Mouse (Mus musculus) heart, embryonic 13.5 days (tissue): Measurements from ENCODE around the gene Irak1bp1. TPM values are rescaled to one million over a fixed set of nuclear protein-coding genes. Genes with fewer than 3 reads are reported as not detected.

Experiments
- ATAC-seq: fragments of 200-750 bp; cut with Nextera tagmentation; 2 replicates; pipeline ENCODE4 v1.8.0; 2017; ENCODE audit warnings: moderate TSS enrichment; ENCODE audit not compliant: insufficient number of reproducible peaks, low FRiP score, low TSS enrichment; ENCODE audit errors: extremely low read depth
- H3K27ac ChIP-seq: fragments of 300-500 bp; sonication (generic); replicated peaks from 2 replicates; pipeline ENCODE4 v1.5.1; 2015; ENCODE audit warnings: moderate library complexity, mild to moderate bottlenecking, inconsistent platforms
- H3K27me3 ChIP-seq: fragments of 300-500 bp; sonication (generic); replicated peaks from 2 replicates; pipeline ENCODE4 v1.6.1; 2015; ENCODE audit warnings: mild to moderate bottlenecking, inconsistent platforms
- H3K36me3 ChIP-seq: fragments of 300-500 bp; sonication (generic); 2 replicates; pipeline ENCODE4 v1.6.1; 2015; ENCODE audit warnings: mild to moderate bottlenecking, inconsistent platforms
- H3K4me1 ChIP-seq: fragments of 300-500 bp; sonication (generic); 2 replicates; pipeline ENCODE4 v1.6.1; 2015; ENCODE audit warnings: inconsistent platforms
- H3K4me2 ChIP-seq: fragments of 300-500 bp; sonication (generic); 2 replicates; pipeline ENCODE4 v1.6.1; 2015; ENCODE audit warnings: inconsistent platforms, mild to moderate bottlenecking, moderate library complexity
- H3K4me3 ChIP-seq: fragments of 300-500 bp; sonication (generic); 2 replicates; pipeline ENCODE4 v1.5.1; 2015; ENCODE audit warnings: moderate library complexity, mild to moderate bottlenecking, inconsistent platforms
- H3K9ac ChIP-seq: fragments of 300-500 bp; sonication (generic); 2 replicates; pipeline ENCODE4 v1.6.1; 2015; ENCODE audit warnings: inconsistent platforms, mild to moderate bottlenecking, moderate library complexity
- H3K9me3 ChIP-seq: fragments of 300-500 bp; sonication (generic); 2 replicates; pipeline ENCODE4 v1.6.1; 2016; ENCODE audit warnings: inconsistent platforms
- polyA plus RNA-seq: library from polyadenylated mRNA; unstranded; fragments of >200 nt; fragmentation: Nextera tagmentation; extraction: Ambion mirVana; gene quantifications from 2 replicates; pipeline ENCODE4 v1.2.1, GENCODE M21; 2015

Irak1bp1 gene
- polyA plus RNA-seq, 1 experiment from 2014 or later = 11.7 TPM

DNA sequence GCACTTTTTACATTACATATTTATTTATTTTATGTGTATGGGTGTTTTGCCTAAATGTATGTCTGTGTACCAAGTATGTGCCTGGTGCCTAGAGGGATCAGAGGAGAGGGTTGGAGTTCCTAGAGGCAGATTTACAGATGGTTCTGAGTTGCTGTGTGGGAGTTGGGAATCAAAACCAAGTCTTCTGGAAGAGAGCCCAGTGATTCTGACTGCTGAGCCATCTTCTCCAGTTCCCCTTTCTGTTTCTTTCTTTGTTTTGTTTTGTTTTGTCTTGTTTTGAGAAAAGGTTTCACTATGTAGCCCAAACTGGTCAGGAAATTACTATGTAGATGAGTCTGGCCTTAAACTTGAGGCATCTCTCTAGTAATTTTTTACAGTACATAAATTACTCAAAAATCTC, 59.3 kb downstream of the Irak1bp1 start:
- H3K36me3 ChIP-seq = peaks cover 67% of the 10 kb centered on the region
- no peak for ATAC-seq

More for the DNA sequence above, 59.3 kb downstream of the Irak1bp1 start:
- no peak overlapping the region for H3K9ac ChIP-seq
- H3K27ac ChIP-seq = no peak overlapping the region
- H3K4me3 ChIP-seq = no peak overlapping the region
- no peaks in the 10 kb centered on the region for H3K9me3 ChIP-seq
- no peaks in the 10 kb centered on the region for H3K27me3 ChIP-seq
- no peak overlapping the region for H3K4me2 ChIP-seq
- H3K4me1 ChIP-seq = no peaks in the 10 kb centered on the region

Other genes with a start within 250 kb of the Irak1bp1 start
- gene Phip, start 146.0 kb downstream of the Irak1bp1 start, polyA plus RNA-seq = 43.3 and 46.4 TPM in 2 replicates